Mouse (Mus musculus) stomach, postnatal 0 days (tissue): ENCODE results near the gene Lama5.

ENCODE experiments used
- CTCF ChIP-seq: IDR thresholded peaks from 2 replicates; pipeline ENCODE4 v1.5.1; 2016; ENCODE audit warnings: antibody characterized with exemption, low read depth, mild to moderate bottlenecking, moderate library complexity
- EP300 ChIP-seq: optimal IDR thresholded peaks from 2 replicates; pipeline ENCODE3; 2016; ENCODE audit warnings: antibody characterized with exemption

GRCm38 (mm10) chr2:180181542-180181941 lies 44.1 kb downstream of the Lama5 start:
- no peak for TF ChIP-seq EP300
- TF ChIP-seq CTCF: no peak
